Mouse (Mus musculus) kidney, postnatal 10 days (tissue): ENCODE results near the gene Pcare.
"Not testable (repeated sequence)": the region's sequence is repeated elsewhere in the genome, so short reads cannot be mapped to it uniquely, and the experiment has no call there.

Experiments used
- DNase-seq: peaks from one replicate; pipeline ENCODE4 v3.0.0; 2021; ENCODE audit warnings: mixed read lengths

Pcare gene

GRCm38 (mm10) chr17:71752831-71753230 lies at the start of gene Pcare:
Gene Pcare, minus strand, starts transcription at chr17:71752894.
- DNase-seq = no peak

GRCm38 (mm10) chr17:71795521-71796205 lies 43.0 kb upstream of the Pcare start:
- DNase-seq = no peak

GRCm38 (mm10) chr17:71791622-71792021 lies 38.9 kb upstream of the Pcare start:
- DNase-seq = no peak

GRCm38 (mm10) chr17:71791109-71791508 lies 38.4 kb upstream of the Pcare start:
- DNase-seq = no peak

GRCm38 (mm10) chr17:71786456-71786855 lies 33.8 kb upstream of the Pcare start:
- DNase-seq = no peak

GRCm38 (mm10) chr17:71783366-71783735 lies 30.7 kb upstream of the Pcare start:
- DNase-seq = peak; percentile 14

GRCm38 (mm10) chr17:71782699-71783365 lies 30.1 kb upstream of the Pcare start:
- peak; percentile 38 for DNase-seq

- DNase-seq = peak; percentile 25
These were observed 29.6 kb upstream of the Pcare start for GRCm38 (mm10) chr17:71782242-71782698.

GRCm38 (mm10) chr17:71780945-71781344 lies 28.3 kb upstream of the Pcare start:
- peak; percentile 30 for DNase-seq

GRCm38 (mm10) chr17:71780490-71780889 lies 27.8 kb upstream of the Pcare start:
- no peak for DNase-seq

GRCm38 (mm10) chr17:71778696-71779095 lies 26.0 kb upstream of the Pcare start:
- DNase-seq = no peak

- no peak for DNase-seq
These were observed 22.6 kb upstream of the Pcare start for GRCm38 (mm10) chr17:71775279-71775678.

- no peak for DNase-seq
These were observed 21.5 kb upstream of the Pcare start for GRCm38 (mm10) chr17:71774173-71774572.

- DNase-seq = no peak
These were observed 18.0 kb upstream of the Pcare start for GRCm38 (mm10) chr17:71770696-71771095.

GRCm38 (mm10) chr17:71769564-71769963 lies 16.9 kb upstream of the Pcare start:
- DNase-seq = no peak

GRCm38 (mm10) chr17:71768173-71768572 lies 15.5 kb upstream of the Pcare start, which contains the start of gene Clip4:
Gene Clip4, plus strand, starts transcription at chr17:71768473.
- DNase-seq = not testable (repeated sequence)

- no peak for DNase-seq
These were observed 7.8 kb upstream of the Pcare start for GRCm38 (mm10) chr17:71760536-71760935.

GRCm38 (mm10) chr17:71749616-71750168 lies 3.0 kb downstream of the Pcare start:
- no peak for DNase-seq

- DNase-seq = no peak
These were observed 5.1 kb downstream of the Pcare start for GRCm38 (mm10) chr17:71747561-71747960.

GRCm38 (mm10) chr17:71746114-71746513 lies 6.6 kb downstream of the Pcare start:
- no peak for DNase-seq

- DNase-seq = peak; percentile 46
These were observed 9.8 kb downstream of the Pcare start for GRCm38 (mm10) chr17:71742935-71743334.

GRCm38 (mm10) chr17:71742156-71742555 lies 10.5 kb downstream of the Pcare start:
- no peak for DNase-seq

- DNase-seq = no peak
These were observed 16.3 kb downstream of the Pcare start for GRCm38 (mm10) chr17:71736442-71736841.

GRCm38 (mm10) chr17:71730655-71731054 lies 22.0 kb downstream of the Pcare start:
- no peak for DNase-seq
